In the genomic region with DNA sequence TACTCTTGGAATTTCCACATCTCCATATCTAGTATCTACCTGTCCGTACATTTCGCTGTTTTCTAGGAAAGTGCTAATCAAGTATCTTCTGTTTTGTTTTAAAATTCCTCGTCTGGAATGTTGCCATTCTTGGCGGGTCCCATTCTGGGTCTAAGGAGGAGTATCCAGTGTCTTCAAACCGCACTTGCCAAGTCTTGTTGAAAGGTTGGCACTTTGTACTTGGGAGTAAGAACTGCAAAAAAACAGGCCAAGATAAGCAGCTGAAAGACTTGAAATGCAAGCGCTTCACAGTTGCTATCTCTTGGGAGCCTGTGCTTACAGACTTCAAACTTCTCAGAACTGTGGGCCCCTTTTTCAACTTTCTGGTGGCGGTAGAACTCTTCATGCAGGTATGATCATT, we compare ENCODE assay signal across 22 mouse cellular contexts. TPM values are rescaled to one million over a fixed set of nuclear protein-coding genes. Genes with fewer than 3 reads are reported as not detected.
"Had no signal": no experiment of that assay in that cellular context is flagged by ENCODE, and none has a peak within 500 bp of the region (broad histone marks: within the 10 kb centered on the region; RNA-seq: fewer than 3 reads in every experiment).

No protein-coding gene starts in this region.

- H3K9me3 ChIP-seq: liver, embryonic 13.5 days; liver, embryonic 15.5 days; lung, embryonic 15.5 days; megakaryocyte, embryonic 14.5 days; midbrain, embryonic 12.5 days; neural tube, embryonic 12.5 days; stomach, embryonic 15.5 days had no signal

- H3K36me3 ChIP-seq: liver, embryonic 13.5 days; liver, embryonic 15.5 days; lung, embryonic 15.5 days; midbrain, embryonic 12.5 days; neural tube, embryonic 12.5 days; stomach, embryonic 15.5 days had no signal

- H3K4me1 ChIP-seq: liver, embryonic 13.5 days; liver, embryonic 15.5 days; lung, embryonic 15.5 days; megakaryocyte, embryonic 14.5 days; midbrain, embryonic 12.5 days; neural tube, embryonic 12.5 days; stomach, embryonic 15.5 days had no signal

- H3K9ac ChIP-seq: liver, embryonic 13.5 days; liver, embryonic 15.5 days; liver, postnatal 0 days; lung, embryonic 15.5 days; midbrain, embryonic 12.5 days; neural tube, embryonic 12.5 days; stomach, embryonic 15.5 days had no signal

- H3K27ac ChIP-seq: liver, embryonic 13.5 days; liver, embryonic 15.5 days; lung, embryonic 15.5 days; macrophage; midbrain, embryonic 12.5 days; neural tube, embryonic 12.5 days; stomach, embryonic 15.5 days; stomach, postnatal 0 days had no signal

- ATAC-seq: liver, postnatal 0 days; lung, postnatal 0 days had no signal

- H3K4me3 ChIP-seq: liver, embryonic 13.5 days; liver, embryonic 15.5 days; lung, embryonic 15.5 days; megakaryocyte, embryonic 14.5 days; midbrain, embryonic 12.5 days; neural tube, embryonic 12.5 days; stomach, embryonic 15.5 days had no signal

- H3K4me2 ChIP-seq: liver, embryonic 13.5 days; liver, embryonic 15.5 days; lung, embryonic 15.5 days; midbrain, embryonic 12.5 days; neural tube, embryonic 12.5 days; stomach, embryonic 15.5 days had no signal

- H3K27me3 ChIP-seq: liver, embryonic 13.5 days; liver, embryonic 15.5 days; lung, embryonic 15.5 days; midbrain, embryonic 12.5 days; neural tube, embryonic 12.5 days; stomach, embryonic 15.5 days had no signal

- DNase-seq: liver, embryonic 13.5 days; liver, postnatal 0 days; lung, adult 2 months; lung, postnatal 14 days; lung, postnatal 36 days; midbrain, embryonic 14.5 days; right cerebral cortex, postnatal 14 days; thymus, adult 18-20 months; thymus, postnatal 25 days; thymus, postnatal 4 days had no signal

RNA-seq across cellular contexts. Expression of gene Cpvl, which starts 58.4 kb away (rescaled TPM):
- polyA plus RNA-seq: liver, embryonic 13.5 days; liver, embryonic 15.5 days; liver, postnatal 0 days; lung, adult 2 months; macrophage; midbrain, embryonic 12.5 days; neural tube, embryonic 12.5 days; neural tube, embryonic 14.5 days; spleen, adult 2 months; urinary bladder, adult 2 months had no signal
